Mouse (Mus musculus) lung, postnatal 0 days (tissue): ENCODE results near the gene Gm20388.

Experiments
- CTCF ChIP-seq: IDR thresholded peaks from 2 replicates; pipeline ENCODE4 v1.5.1; 2016; ENCODE audit warnings: antibody characterized with exemption, mild to moderate bottlenecking
- EP300 ChIP-seq: IDR thresholded peaks from 2 replicates; pipeline ENCODE4 v1.6.1; 2016; ENCODE audit warnings: antibody characterized with exemption, mild to moderate bottlenecking, control low read depth

- TF ChIP-seq CTCF (no peak), EP300 (no peak)
These were observed 2841.6 kb downstream of the Gm20388 start for GRCm38 (mm10) chr8:122752111-122752721.
